Mouse (Mus musculus) forebrain, postnatal 0 days (tissue): ENCODE measurements around the gene Trp53i13. TPM values are rescaled to one million over a fixed set of nuclear protein-coding genes. Genes with fewer than 3 reads are reported as not detected.
A peak's percentile ranks its signal among the peaks of the same experiment; 100 is the strongest.

ENCODE experiments used
- ATAC-seq: fragments of 200-750 bp; cut with Nextera tagmentation; 2 replicates; pipeline ENCODE4 v1.8.0; 2017; ENCODE audit warnings: mild to moderate bottlenecking, moderate library complexity
- DNase-seq: peaks from one replicate; pipeline ENCODE4 v3.0.0-alpha.2; 2015
- H3K27ac ChIP-seq: fragments of 300-500 bp; sonication (generic); 2 replicates; pipeline ENCODE4 v1.5.1; 2014; ENCODE audit warnings: low read depth, mild to moderate bottlenecking, antibody characterized with exemption, low read length, moderate library complexity, mixed read lengths
- H3K27me3 ChIP-seq: fragments of 300-500 bp; sonication (generic); 2 replicates; pipeline ENCODE4 v1.6.1; 2014; ENCODE audit warnings: mild to moderate bottlenecking, low read length, mixed read lengths; ENCODE audit not compliant: insufficient read depth
- H3K36me3 ChIP-seq: fragments of 300-500 bp; sonication (generic); 2 replicates; pipeline ENCODE4 v1.6.1; 2014; ENCODE audit warnings: mild to moderate bottlenecking, moderate library complexity; ENCODE audit not compliant: insufficient read depth
- H3K4me1 ChIP-seq: fragments of 300-500 bp; sonication (generic); 2 replicates; pipeline ENCODE4 v1.6.1; 2014; ENCODE audit warnings: antibody characterized with exemption; ENCODE audit not compliant: insufficient read depth
- H3K4me2 ChIP-seq: fragments of 300-500 bp; sonication (generic); 2 replicates; pipeline ENCODE4 v1.6.1; 2014; ENCODE audit warnings: low read depth, mild to moderate bottlenecking, moderate library complexity
- H3K4me3 ChIP-seq: fragments of 300-500 bp; sonication (generic); 2 replicates; pipeline ENCODE4 v1.5.1; 2014; ENCODE audit warnings: low read depth, low read length, mixed read lengths
- H3K9ac ChIP-seq: fragments of 300-500 bp; sonication (generic); 2 replicates; pipeline ENCODE4 v1.6.1; 2014; ENCODE audit warnings: mild to moderate bottlenecking
- H3K9me3 ChIP-seq: fragments of 300-500 bp; sonication (generic); 2 replicates; pipeline ENCODE4 v1.6.1; 2016; ENCODE audit warnings: low read length
- CTCF ChIP-seq: sonication (generic); IDR thresholded peaks from 2 replicates; pipeline ENCODE4 v1.5.1; 2016; ENCODE audit warnings: antibody characterized with exemption, control low read depth, low read depth
- WGBS: fragments of 180-500 bp; shearing (Covaris S2); extraction: QIAGEN DNeasy Blood & Tissue Kit; methylation state at CpG from one replicate; pipeline ENCODE4 v1.1.7; 2014; 5-methylcytosine and 5-hydroxymethylcytosine counted together
- polyA plus RNA-seq: library from polyadenylated mRNA; unstranded; fragments of >200 nt; fragmentation: Nextera tagmentation; extraction: Ambion mirVana; gene quantifications from 2 replicates; pipeline ENCODE4 v1.2.1, GENCODE M21; 2015
- total RNA-seq: library from RNA; depleted of rRNA; stranded (reverse); fragments of >200 nt; gene quantifications from 2 replicates; pipeline ENCODE4 v1.2.3, GENCODE M21; 2014

Trp53i13 gene
- total and polyA plus RNA-seq, 2 experiments from 2014 or later, result 12.3 to 12.4 TPM

DNA sequence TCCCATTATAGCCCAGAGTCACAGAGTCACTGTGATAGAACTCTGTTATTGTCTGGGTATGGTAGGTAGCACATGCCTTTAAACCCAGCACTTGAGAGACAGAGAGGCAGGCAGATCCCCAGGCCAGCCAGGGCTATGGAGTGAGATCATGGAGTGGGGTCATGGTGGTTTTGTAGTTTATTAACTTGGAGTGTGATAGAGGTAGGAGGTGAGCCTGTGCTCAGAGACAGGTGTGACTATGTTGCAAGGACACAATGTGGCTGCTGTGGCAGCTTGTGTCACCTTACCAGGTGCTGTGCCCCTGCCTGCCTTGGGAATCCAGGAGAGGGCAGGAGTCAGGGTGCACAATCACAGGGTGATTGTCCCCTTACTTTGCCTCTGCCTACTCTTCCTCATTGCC lies 20.3 kb downstream of the Trp53i13 start:
- Histone ChIP-seq H3K27ac (no peak overlapping the region), H3K9me3 (no peaks in the 10 kb centered on the region), H3K4me1 (peaks cover 11% of the 10 kb centered on the region), H3K4me3 (no peak overlapping the region), H3K9ac (no peak overlapping the region), H3K27me3 (no peaks in the 10 kb centered on the region), H3K36me3 (peaks cover 16% of the 10 kb centered on the region), H3K4me2 (0 out of 2 replicates have a peak overlapping the region, but pooled peaks have one; percentile 95)
- no peak for DNase-seq
- no peak for TF ChIP-seq CTCF
- no peak for ATAC-seq

- no peak for TF ChIP-seq CTCF
- Histone ChIP-seq H3K36me3 (peaks cover 9% of the 10 kb centered on the region), H3K4me1 (peaks cover 15% of the 10 kb centered on the region), H3K9ac (peak overlapping the region; percentile 91; the same call in 1 of the 2 replicates), H3K4me3 (peak overlapping the region; percentile 97), H3K9me3 (no peaks in the 10 kb centered on the region), H3K27ac (0 out of 2 replicates have a peak overlapping the region, but pooled peaks have one; percentile 96), H3K27me3 (no peaks in the 10 kb centered on the region), H3K4me2 (peak overlapping the region; percentile 95)
- DNase-seq (no peak), ATAC-seq (no peak)
- WGBS, result 78% methylated on average over 6 of the region's 6 CpGs
Measured at GRCm38 (mm10) chr11:77494782-77495181, 21.0 kb downstream of the Trp53i13 start.

DNA sequence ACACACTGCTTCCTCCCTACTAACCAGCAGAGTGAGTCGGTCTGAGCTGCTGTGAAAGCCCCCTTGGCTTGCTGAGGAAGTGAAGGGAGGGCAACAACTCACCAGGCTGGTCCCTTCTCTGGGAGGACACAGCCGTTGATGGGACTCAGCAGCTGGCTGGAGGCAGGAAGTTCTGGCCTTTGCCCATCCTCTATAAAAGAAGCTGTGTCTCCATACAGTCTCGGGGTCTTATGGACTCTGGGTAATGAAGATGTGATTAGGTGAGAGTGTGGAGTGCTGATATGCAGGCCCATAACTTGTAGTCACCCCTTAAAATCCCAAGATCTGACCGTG lies 21.5 kb downstream of the Trp53i13 start:
- peak overlapping the region; percentile 97 for H3K4me3 ChIP-seq
- TF ChIP-seq CTCF, result no peak
- 28% methylated on average over 4 of the region's 4 CpGs for WGBS
- no peaks in the 10 kb centered on the region for H3K27me3 ChIP-seq
- H3K9ac ChIP-seq, result peak overlapping the region; percentile 91
- H3K27ac ChIP-seq, result peak overlapping the region; percentile 96
- H3K36me3 ChIP-seq, result peaks cover 6% of the 10 kb centered on the region; the same call in 1 of the 2 replicates
- peaks cover 15% of the 10 kb centered on the region for H3K4me1 ChIP-seq
- H3K9me3 ChIP-seq, result no peaks in the 10 kb centered on the region
- no peak for ATAC-seq
- H3K4me2 ChIP-seq, result peak overlapping the region; percentile 95
- DNase-seq, result no peak

GRCm38 (mm10) chr11:77493512-77494343 lies 22.1 kb downstream of the Trp53i13 start, which contains the start of gene Git1:
Gene Git1, plus strand, starts transcription at chr11:77493562.
- Histone ChIP-seq H3K9ac (peak within 1 kb of the TSS; percentile 91), H3K36me3 (no peaks in the 10 kb centered on the region; the same call in 1 of the 2 replicates), H3K27ac (peak within 1 kb of the TSS; percentile 96), H3K9me3 (no peaks in the 10 kb centered on the region), H3K4me1 (peaks cover 15% of the 10 kb centered on the region), H3K27me3 (no peaks in the 10 kb centered on the region), H3K4me3 (peak within 1 kb of the TSS; percentile 97), H3K4me2 (peak within 1 kb of the TSS; percentile 95)
- WGBS, result 3% methylated on average over 36 of the region's 74 CpGs
- peak; percentile 67 for DNase-seq
- peak; percentile 26; the same call in 1 of the 2 replicates for TF ChIP-seq CTCF
- peak; percentile 1; the same call in 1 of the 2 replicates for ATAC-seq

GRCm38 (mm10) chr11:77492911-77493332 lies 22.9 kb downstream of the Trp53i13 start:
- peak overlapping the region; percentile 96 for H3K27ac ChIP-seq
- peak; percentile 45 for TF ChIP-seq CTCF
- peak overlapping the region; percentile 95 for H3K4me2 ChIP-seq
- peak overlapping the region; percentile 91 for H3K9ac ChIP-seq
- ATAC-seq (peak; percentile 67), DNase-seq (peak; percentile 94)
- H3K4me1 ChIP-seq, result peaks cover 22% of the 10 kb centered on the region
- no peaks in the 10 kb centered on the region for H3K36me3 ChIP-seq
- WGBS, result under 1% methylated on average over 23 of the region's 32 CpGs
- no peaks in the 10 kb centered on the region for H3K9me3 ChIP-seq
- peak overlapping the region; percentile 97 for H3K4me3 ChIP-seq
- H3K27me3 ChIP-seq, result no peaks in the 10 kb centered on the region

DNA sequence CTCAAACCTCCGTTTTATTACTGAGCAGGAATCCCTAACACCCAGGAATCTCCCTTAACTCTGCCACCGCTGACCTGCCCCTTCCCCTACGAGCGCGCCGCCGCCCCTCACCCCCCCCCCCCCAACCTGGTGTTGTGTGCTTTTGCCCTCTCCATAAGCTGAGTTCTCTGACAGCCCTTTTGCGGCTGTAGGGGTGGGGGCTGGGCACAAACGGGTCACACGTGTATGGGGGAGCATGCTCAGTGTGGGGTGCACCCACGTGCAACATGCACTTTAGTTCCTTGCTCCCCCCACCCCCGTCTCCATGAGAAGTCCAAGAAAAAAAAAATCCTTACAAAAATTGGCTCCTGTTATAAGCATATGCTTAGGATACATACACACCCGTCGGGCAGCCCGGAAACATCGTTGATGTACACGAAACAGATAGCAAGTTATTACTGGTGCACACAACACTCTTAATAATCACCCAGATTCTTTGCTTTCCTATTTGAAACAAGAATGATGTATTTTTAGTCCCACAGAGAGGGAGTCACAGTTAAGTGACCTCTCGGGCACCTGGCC lies 23.4 kb downstream of the Trp53i13 start:
- WGBS, result 5% methylated on average over 18 of the region's 18 CpGs
- H3K9me3 ChIP-seq, result no peaks in the 10 kb centered on the region
- H3K4me2 ChIP-seq, result peak overlapping the region; percentile 95
- H3K27me3 ChIP-seq, result no peaks in the 10 kb centered on the region
- peak overlapping the region; percentile 91 for H3K9ac ChIP-seq
- no peak for ATAC-seq
- no peaks in the 10 kb centered on the region for H3K36me3 ChIP-seq
- peaks cover 27% of the 10 kb centered on the region for H3K4me1 ChIP-seq
- DNase-seq, result peak; percentile 51
- peak overlapping the region; percentile 97 for H3K4me3 ChIP-seq
- H3K27ac ChIP-seq, result peak overlapping the region; percentile 96
- TF ChIP-seq CTCF, result no peak
